Mouse (Mus musculus) heart, postnatal 0 days (tissue): ENCODE measurements around the gene Camsap1. TPM values are rescaled to one million over a fixed set of nuclear protein-coding genes. Genes with fewer than 3 reads are reported as not detected.

Experiments
- ATAC-seq: fragments of 200-750 bp; cut with Nextera tagmentation; 2 replicates; pipeline ENCODE4 v1.8.0; 2017; ENCODE audit warnings: low read depth, moderate number of reproducible peaks, moderate library complexity; ENCODE audit not compliant: insufficient read depth
- DNase-seq: peaks from one replicate; pipeline ENCODE4 v3.0.0-alpha.2; 2016; ENCODE audit warnings: low spot score
- H3K27ac ChIP-seq: fragments of 300-500 bp; sonication (generic); 2 replicates; pipeline ENCODE4 v1.5.1; 2014; ENCODE audit warnings: low read depth, mild to moderate bottlenecking
- H3K27me3 ChIP-seq: fragments of 300-500 bp; sonication (generic); 2 replicates; pipeline ENCODE4 v1.6.1; 2014; ENCODE audit warnings: low read length, mixed read lengths; ENCODE audit not compliant: control insufficient read depth, insufficient read depth
- H3K36me3 ChIP-seq: fragments of 300-500 bp; sonication (generic); replicated peaks from 2 replicates; pipeline ENCODE4 v1.6.1; 2014; ENCODE audit warnings: low read length, mixed read lengths; ENCODE audit not compliant: control insufficient read depth, insufficient read depth
- H3K4me1 ChIP-seq: fragments of 300-500 bp; sonication (generic); 2 replicates; pipeline ENCODE4 v1.6.1; 2014; ENCODE audit warnings: antibody characterized with exemption; ENCODE audit not compliant: control insufficient read depth, insufficient read depth
- H3K4me2 ChIP-seq: fragments of 300-500 bp; sonication (generic); 2 replicates; pipeline ENCODE4 v1.6.1; 2014; ENCODE audit warnings: low read depth, mild to moderate bottlenecking, low read length, moderate library complexity
- H3K4me3 ChIP-seq: fragments of 300-500 bp; sonication (generic); 2 replicates; pipeline ENCODE4 v1.5.1; 2014; ENCODE audit warnings: low read depth, low read length
- H3K9ac ChIP-seq: fragments of 300-500 bp; sonication (generic); replicated peaks from 2 replicates; pipeline ENCODE4 v1.6.1; 2014; ENCODE audit warnings: low read depth, low read length, mixed read lengths
- H3K9me3 ChIP-seq: fragments of 300-500 bp; sonication (generic); replicated peaks from 2 replicates; pipeline ENCODE4 v1.6.1; 2016; ENCODE audit warnings: low read length; ENCODE audit not compliant: control insufficient read depth
- CTCF ChIP-seq: IDR thresholded peaks from 2 replicates; pipeline ENCODE4 v1.5.1; 2016; ENCODE audit warnings: antibody characterized with exemption, control low read depth, low read depth
- EP300 ChIP-seq: IDR thresholded peaks from 2 replicates; pipeline ENCODE4 v1.6.1; 2016; ENCODE audit warnings: antibody characterized with exemption, low read depth
- WGBS: fragments of 180-500 bp; shearing (Covaris S2); extraction: QIAGEN DNeasy Blood & Tissue Kit; methylation state at CpG from one replicate; pipeline ENCODE4 v1.1.7; 2014; 5-methylcytosine and 5-hydroxymethylcytosine counted together
- polyA plus RNA-seq: library from polyadenylated mRNA; unstranded; fragments of >200 nt; fragmentation: Nextera tagmentation; extraction: Ambion mirVana; gene quantifications from 2 replicates; pipeline ENCODE4 v1.2.1, GENCODE M21; 2015
- total RNA-seq: library from RNA; depleted of rRNA; stranded (reverse); fragments of >200 nt; gene quantifications from 2 replicates; pipeline ENCODE4 v1.2.3, GENCODE M21; 2014; ENCODE audit warnings: low replicate concordance

Gene Camsap1
- total and polyA plus RNA-seq, 2 experiments from 2014 or later = 5.7 to 8.9 TPM

- H3K9me3 ChIP-seq = no peaks in the 10 kb centered on the region
- ATAC-seq (no peak), DNase-seq (no peak)
- no peak overlapping the region for H3K4me3 ChIP-seq
- H3K4me2 ChIP-seq = no peak overlapping the region
- no peak overlapping the region for H3K27ac ChIP-seq
- no peak overlapping the region for H3K9ac ChIP-seq
- no peaks in the 10 kb centered on the region for H3K4me1 ChIP-seq
- TF ChIP-seq CTCF (peak; percentile 43), EP300 (no peak)
- H3K36me3 ChIP-seq = peaks cover 58% of the 10 kb centered on the region
- H3K27me3 ChIP-seq = no peaks in the 10 kb centered on the region
- WGBS = 76% methylated on average over 3 of the region's 3 CpGs
Observed at GRCm38 (mm10) chr2:25947950-25948349, 35.1 kb downstream of the Camsap1 start.

- Histone ChIP-seq H3K9me3 (no peaks in the 10 kb centered on the region), H3K36me3 (peaks cover 50% of the 10 kb centered on the region), H3K4me2 (no peak overlapping the region), H3K4me3 (no peak overlapping the region), H3K9ac (no peak overlapping the region), H3K27me3 (no peaks in the 10 kb centered on the region), H3K4me1 (no peaks in the 10 kb centered on the region), H3K27ac (no peak overlapping the region)
- 80% methylated on average over 2 of the region's 2 CpGs for WGBS
- DNase-seq (no peak), ATAC-seq (no peak)
- TF ChIP-seq EP300 (no peak), CTCF (no peak)
Observed at GRCm38 (mm10) chr2:25943822-25944221, 39.3 kb downstream of the Camsap1 start.

- no peaks in the 10 kb centered on the region for H3K4me1 ChIP-seq
- DNase-seq (no peak), ATAC-seq (no peak)
- TF ChIP-seq EP300 = no peak
- no peak for TF ChIP-seq CTCF
- H3K27ac ChIP-seq = peak overlapping the region; percentile 25; the same call in 1 of the 2 replicates
- H3K27me3 ChIP-seq = no peaks in the 10 kb centered on the region
- no peak overlapping the region for H3K4me3 ChIP-seq
- H3K9me3 ChIP-seq = no peaks in the 10 kb centered on the region
- H3K36me3 ChIP-seq = peaks cover 74% of the 10 kb centered on the region
- no peak overlapping the region for H3K4me2 ChIP-seq
- WGBS = 74% methylated on average over 6 of the region's 6 CpGs
- no peak overlapping the region for H3K9ac ChIP-seq
Observed at GRCm38 (mm10) chr2:25940503-25940902, 42.6 kb downstream of the Camsap1 start.

- Histone ChIP-seq H3K36me3 (peaks cover 68% of the 10 kb centered on the region), H3K27me3 (no peaks in the 10 kb centered on the region), H3K4me1 (no peaks in the 10 kb centered on the region), H3K9me3 (no peaks in the 10 kb centered on the region), H3K9ac (no peak overlapping the region), H3K4me2 (no peak overlapping the region), H3K4me3 (no peak overlapping the region), H3K27ac (no peak overlapping the region)
- 83% methylated on average over 6 of the region's 6 CpGs for WGBS
- DNase-seq (no peak), ATAC-seq (no peak)
- TF ChIP-seq CTCF (no peak; the same call in none of the 2 replicates), EP300 (no peak)
Observed at GRCm38 (mm10) chr2:25931249-25931859, 51.7 kb downstream of the Camsap1 start.

GRCm38 (mm10) chr2:25927821-25928220 lies 55.3 kb downstream of the Camsap1 start:
- TF ChIP-seq CTCF (no peak), EP300 (no peak)
- H3K36me3 ChIP-seq = peaks cover 39% of the 10 kb centered on the region
- H3K9me3 ChIP-seq = no peaks in the 10 kb centered on the region
- DNase-seq (no peak), ATAC-seq (no peak)
- no peak overlapping the region for H3K4me3 ChIP-seq
- WGBS = 86% methylated on average over 7 of the region's 7 CpGs
- H3K27me3 ChIP-seq = no peaks in the 10 kb centered on the region
- H3K27ac ChIP-seq = no peak overlapping the region
- H3K4me2 ChIP-seq = no peak overlapping the region
- H3K9ac ChIP-seq = no peak overlapping the region
- H3K4me1 ChIP-seq = no peaks in the 10 kb centered on the region

GRCm38 (mm10) chr2:25924934-25925333 lies 58.1 kb downstream of the Camsap1 start:
- WGBS = 94% methylated on average over 4 of the region's 4 CpGs
- TF ChIP-seq EP300 (no peak), CTCF (no peak)

More at GRCm38 (mm10) chr2:25924934-25925333, 58.1 kb downstream of the Camsap1 start:
- no peaks in the 10 kb centered on the region for H3K9me3 ChIP-seq
- H3K9ac ChIP-seq = no peak overlapping the region
- DNase-seq (no peak), ATAC-seq (no peak)
- no peak overlapping the region for H3K4me2 ChIP-seq
- H3K36me3 ChIP-seq = peaks cover 13% of the 10 kb centered on the region
- no peak overlapping the region for H3K27ac ChIP-seq
- H3K4me3 ChIP-seq = no peak overlapping the region
- H3K27me3 ChIP-seq = no peaks in the 10 kb centered on the region
- no peaks in the 10 kb centered on the region for H3K4me1 ChIP-seq
